Mouse (Mus musculus) erythroblast, adult 5-6 weeks (primary cell): ENCODE results near the gene Spata1. TPM values are rescaled to one million over a fixed set of nuclear protein-coding genes. Genes with fewer than 3 reads are reported as not detected.

Experiments
- ATAC-seq: replicated peaks from 2 replicates; pipeline ENCODE4 v1.8.0; 2016; ENCODE audit warnings: moderate number of reproducible peaks, mild to moderate bottlenecking, moderate TSS enrichment, inconsistent platforms; ENCODE audit not compliant: poor library complexity, low FRiP score, severe bottlenecking
- total RNA-seq, 2 experiments: library from RNA; stranded (forward) in 1 of 2; stranded (reverse) in 1 of 2; fragments of 150-400 nt in 1 of 2; fragments of 200-764, 138-1000 nt in 1 of 2; gene quantifications; 2 replicates each; pipeline versions ENCODE4 v1.2.3 to v1.2.4; 2015 to 2017; ENCODE audit warnings: low replicate concordance in 2 of 2

The Spata1 gene
- total RNA-seq, 2 experiments from 2014 or later, result 0.26 to 14.4 TPM

DNA sequence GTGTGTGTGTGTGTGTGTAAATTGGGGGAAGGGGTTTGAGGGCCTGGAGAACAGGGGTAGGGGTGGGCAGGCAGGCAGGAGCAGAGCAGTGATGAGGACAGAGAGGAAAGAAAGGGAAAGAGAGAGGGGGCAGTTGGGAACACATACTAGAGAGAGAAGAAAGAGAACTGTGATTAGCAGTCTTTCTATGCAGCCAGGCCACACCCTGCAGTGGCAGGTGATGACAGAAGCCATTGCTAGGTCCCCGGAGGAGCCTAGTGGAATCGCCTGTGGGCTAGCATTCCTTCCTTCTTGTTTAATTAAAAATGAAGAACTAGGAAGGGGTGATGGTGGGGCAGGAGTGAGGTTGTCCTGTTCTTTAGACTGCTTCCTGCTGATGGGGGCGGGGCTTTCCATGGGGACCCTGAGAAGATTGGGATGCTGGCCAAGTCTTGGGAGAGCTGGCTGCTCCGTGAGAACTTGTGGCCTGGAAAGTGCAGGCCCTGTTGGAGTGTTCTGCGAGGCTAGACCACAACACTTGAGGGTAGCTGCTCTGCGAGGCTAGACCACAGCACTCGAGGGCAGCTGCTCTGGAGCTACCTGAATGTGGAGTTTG is 75.2 kb downstream of the Spata1 start:
- ATAC-seq, result no peak

DNA sequence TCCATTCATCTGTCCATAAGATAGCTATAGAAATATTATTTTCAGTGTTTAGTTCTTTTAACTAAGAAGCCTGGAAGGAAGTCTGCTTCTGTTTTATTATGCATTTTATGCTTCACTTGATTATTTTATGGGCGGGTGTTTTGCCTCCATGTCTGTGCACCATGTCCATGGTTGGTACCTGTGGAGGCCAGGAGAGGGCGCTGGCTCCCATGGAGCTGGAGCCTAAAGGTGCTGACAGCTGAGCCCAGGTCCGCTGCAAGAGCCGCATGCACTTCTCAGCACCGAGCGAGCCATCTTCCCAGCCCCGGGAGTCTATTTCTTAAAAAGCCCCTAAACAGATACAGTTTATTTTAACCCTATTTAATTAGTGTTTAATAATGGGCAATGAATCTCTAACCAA is 75.8 kb downstream of the Spata1 start:
- no peak for ATAC-seq

DNA sequence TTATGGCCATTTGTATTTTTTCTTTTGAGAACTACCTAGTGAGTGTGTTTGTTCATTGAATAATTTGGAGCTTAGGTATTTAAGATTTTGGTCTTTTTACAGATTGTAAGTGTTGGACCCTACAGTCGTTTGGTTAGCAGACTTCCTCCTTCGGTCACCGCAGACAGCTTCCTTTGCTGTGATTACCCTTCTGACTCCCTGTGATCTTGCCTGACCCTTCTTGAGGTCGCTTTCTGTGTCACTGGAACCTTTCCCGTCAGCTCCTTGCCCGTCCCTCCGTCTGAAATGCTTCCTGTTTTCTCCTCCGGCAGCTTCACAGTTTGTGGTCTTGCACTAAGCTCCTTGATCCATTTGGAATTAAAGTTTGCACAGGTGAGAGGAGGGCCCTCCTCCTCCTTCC is 77.8 kb downstream of the Spata1 start:
- no peak for ATAC-seq

DNA sequence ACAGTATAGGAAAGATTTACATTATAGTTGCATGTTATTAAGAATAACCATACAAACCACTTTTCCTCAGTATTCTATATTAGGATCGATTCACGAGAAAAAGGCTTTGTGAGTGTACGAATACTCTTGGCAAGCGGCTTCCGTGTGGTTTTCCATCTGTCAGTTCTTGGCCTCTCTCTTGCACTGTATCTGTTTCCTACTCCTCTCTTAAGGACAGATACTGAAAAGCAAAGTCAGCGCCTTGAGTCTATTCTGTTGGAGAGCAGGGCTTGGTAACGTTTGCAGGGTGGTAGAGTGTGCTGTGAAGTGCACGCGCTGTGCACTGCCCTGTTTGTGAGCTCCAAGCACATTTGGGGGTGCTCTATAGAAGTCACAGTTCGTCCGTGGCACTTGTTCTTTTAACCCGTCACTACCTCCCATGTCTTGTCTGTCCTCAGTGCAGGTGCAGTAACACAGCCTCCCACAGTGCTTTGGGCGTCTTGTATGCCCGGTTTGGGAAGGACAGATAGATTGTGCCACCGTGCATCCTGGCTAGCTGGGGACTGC is 79.5 kb downstream of the Spata1 start:
- ATAC-seq, result no peak

DNA sequence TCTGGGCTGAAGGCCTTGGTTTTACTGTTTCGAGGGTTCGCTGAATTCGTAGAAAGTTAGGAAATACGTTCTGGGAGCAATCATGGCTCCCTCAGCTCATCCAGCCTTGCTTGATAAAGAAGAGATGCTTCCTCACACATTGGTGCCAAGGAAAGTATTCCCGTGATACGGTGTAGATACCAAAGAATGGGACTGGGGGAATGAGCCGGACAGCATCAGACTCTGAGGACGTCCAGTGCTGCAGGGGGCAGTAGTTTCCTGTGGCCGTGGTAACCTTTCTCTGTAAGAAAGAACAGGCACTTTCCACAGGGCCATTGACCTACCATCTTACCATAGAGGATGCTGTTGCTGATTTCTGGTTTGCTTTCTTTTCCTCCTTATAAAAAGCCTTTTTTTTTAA is 80.0 kb downstream of the Spata1 start:
- ATAC-seq, result no peak

DNA sequence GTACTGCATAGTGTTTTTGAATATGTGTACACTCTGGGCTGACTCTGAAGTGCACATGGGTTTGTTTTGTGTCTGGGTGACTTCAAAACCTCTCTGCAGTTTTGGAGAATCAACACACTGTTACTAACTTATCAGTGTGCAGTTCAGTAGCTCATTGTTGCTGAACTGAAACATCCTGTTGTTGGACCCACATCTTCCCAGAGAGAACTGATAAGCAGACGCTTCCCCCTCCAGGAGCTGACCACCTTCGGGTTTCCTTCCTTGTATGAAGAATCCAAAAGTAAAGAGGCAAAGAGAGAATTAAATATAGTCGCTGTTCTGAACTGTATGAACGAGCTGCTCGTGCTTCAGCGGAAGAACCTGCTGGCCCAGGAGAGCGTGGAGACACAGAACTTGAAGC is 80.7 kb downstream of the Spata1 start:
- no peak for ATAC-seq

DNA sequence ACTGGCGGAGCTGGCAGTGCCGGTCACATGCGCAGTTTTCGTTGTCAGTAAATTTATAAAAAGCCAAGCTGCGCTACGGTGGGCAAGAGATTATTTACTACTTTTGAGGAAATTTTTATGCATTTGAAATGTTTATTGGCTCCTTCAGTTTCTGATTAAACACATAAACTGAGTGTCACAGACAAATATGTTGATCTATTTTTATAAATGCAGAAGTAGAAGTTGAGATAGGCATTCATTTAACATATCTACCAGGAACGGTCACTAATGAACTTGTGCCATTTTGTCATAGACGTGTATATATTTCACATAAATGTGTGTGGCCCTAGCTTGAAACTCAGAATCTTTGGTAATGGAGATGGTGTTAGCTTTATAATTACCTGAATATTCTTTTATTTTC is 81.7 kb downstream of the Spata1 start:
- no peak for ATAC-seq

DNA sequence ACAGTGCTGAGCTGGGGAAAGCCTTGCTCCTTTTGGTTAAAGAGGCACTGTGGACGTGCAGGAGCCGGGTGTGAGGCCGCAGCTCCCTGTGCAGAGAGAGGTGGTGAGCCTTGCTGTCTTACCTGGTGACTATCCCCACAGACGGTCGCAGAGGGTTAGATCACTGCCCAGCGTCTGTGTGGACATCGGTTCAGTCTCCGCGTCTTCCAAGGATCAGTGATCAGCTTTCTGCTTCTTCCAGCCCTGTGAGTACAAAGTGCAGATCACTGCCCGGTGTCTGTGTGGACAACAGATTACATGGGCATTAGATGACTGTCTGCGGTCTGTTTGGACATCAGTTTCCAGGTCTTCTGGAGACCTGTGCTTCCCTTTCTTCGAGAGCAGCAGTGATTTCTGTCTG is 85.0 kb downstream of the Spata1 start:
- no peak for ATAC-seq

DNA sequence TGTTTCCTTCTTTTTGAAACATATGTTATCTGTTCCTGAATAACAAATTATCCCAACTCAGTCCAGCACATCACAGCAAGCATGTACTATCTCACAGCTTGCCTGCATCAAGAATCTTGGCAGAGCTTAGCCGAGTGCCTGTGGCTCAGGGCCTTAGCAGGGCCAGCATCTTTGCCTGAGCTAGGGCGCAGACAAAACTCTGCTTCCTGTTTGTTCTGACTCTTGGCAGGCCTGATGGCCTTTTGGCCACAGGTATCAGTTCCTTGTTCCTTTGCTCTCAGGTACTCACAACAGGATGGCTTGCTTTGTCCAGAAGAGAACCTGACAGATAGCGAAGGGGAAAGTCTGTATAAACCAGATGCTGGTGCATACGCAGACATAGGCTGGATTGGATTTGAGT is 85.6 kb downstream of the Spata1 start:
- no peak for ATAC-seq

DNA sequence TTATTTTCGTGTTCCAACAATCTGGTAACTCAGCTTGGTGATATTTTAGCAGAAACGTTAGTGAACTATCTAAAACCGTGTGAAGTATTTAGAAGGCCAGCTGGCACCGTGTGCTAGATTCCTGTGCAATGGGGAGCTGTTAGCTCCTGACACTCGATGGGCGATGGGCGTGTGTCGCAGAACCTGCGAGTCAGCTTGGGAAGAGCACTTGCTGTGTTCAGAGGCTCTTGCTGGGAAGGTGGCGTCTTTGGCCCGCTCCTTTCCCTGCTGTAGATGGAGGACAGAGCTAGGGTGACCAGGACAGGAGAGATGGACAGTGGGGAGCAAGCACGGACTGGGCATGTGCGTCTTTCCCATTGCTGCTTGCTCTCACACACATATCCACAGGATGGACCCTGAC is 86.5 kb downstream of the Spata1 start:
- ATAC-seq, result no peak

DNA sequence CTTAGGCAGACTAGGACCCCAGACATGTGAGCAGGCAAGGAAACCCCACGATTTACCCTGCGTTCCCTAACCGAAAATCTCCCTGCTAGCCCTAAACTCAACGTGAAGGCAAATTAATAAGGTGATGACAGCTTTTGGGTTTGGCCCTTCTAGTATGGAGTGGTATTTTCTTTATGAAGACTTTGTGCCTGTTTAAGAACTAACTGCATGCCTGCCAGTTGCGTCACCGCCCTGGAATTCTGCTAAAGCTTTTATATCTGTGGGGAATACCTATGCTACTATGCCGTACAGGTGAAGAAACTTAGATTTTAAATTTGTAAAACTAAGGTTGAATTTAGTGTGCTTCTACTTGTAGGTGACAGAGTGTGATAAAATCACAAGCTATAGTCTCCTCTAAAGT is 87.1 kb downstream of the Spata1 start:
- ATAC-seq, result no peak

DNA sequence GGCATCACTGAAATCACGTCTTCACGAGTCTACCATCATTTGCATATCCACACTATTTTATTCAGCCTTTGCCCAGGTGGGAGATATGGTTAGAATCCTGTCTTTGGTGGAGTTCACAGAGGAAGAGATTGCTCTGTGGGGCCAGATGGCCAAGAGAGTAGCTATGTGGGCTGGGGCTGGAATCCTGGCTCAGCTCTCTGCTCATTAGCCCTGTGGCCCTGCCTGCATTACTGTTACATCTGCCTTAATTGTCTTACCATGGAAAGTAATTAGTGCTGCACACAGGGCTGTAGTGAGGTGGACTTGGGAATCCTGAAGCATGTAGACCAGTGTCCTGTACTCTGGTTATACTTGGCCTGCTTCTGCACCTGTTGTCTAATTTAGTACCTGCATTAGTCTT is 87.5 kb downstream of the Spata1 start:
- ATAC-seq, result no peak

DNA sequence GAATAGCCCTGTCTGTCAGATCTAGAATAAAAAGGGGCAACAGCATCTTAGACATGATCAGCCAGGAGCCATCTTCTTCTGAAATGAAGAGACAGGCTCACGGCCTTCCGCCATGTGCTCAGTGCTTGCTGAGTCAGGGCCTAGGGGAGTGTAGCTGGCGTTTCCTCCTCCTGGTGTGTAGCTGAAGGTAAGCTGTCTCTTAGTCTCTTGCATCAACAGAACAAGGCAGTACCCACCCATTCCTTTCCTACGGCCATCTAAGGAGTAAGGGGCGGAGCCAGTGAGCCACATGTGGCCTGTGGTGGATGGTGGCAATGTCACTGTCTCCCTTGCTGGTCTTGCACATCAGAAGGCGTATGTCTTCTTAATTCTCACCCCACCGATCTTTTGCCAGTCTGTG is 89.4 kb downstream of the Spata1 start:
- no peak for ATAC-seq

Other genes with a start within 250 kb of the Spata1 start
- 13.2 and 15.0 TPM in 2 replicates for gene Ssx2ip, start 95.1 kb downstream of the Spata1 start, total RNA-seq (2015; ENCODE audit: low replicate concordance)
- gene Ssx2ip, start 95.1 kb downstream of the Spata1 start, total RNA-seq (2017; ENCODE audit: low replicate concordance), result 25.0 and 37.5 TPM in 2 replicates
- gene Ctbs, start 50.0 kb downstream of the Spata1 start, total RNA-seq (2015; ENCODE audit: low replicate concordance), result 6.5 and 9.6 TPM in 2 replicates
- 2.9 and 4.6 TPM in 2 replicates for gene Ctbs, start 50.0 kb downstream of the Spata1 start, total RNA-seq (2017; ENCODE audit: low replicate concordance)
- 98.0 and 101 TPM in 2 replicates for gene Gng5, start 54 bp upstream of the Spata1 start, total RNA-seq (2015; ENCODE audit: low replicate concordance)
- gene Gng5, start 54 bp upstream of the Spata1 start, total RNA-seq (2017; ENCODE audit: low replicate concordance), result 56.7 and 69.8 TPM in 2 replicates
- 18.4 and 34.9 TPM in 2 replicates for gene Rpf1, start 21.7 kb upstream of the Spata1 start, total RNA-seq (2015; ENCODE audit: low replicate concordance)
- gene Rpf1, start 21.7 kb upstream of the Spata1 start, total RNA-seq (2017; ENCODE audit: low replicate concordance), result 46.6 and 47.1 TPM in 2 replicates
- gene Uox, start 70.7 kb upstream of the Spata1 start, total RNA-seq (2015; ENCODE audit: low replicate concordance), result not detected in 2 replicates
- gene Uox, start 70.7 kb upstream of the Spata1 start, total RNA-seq (2017; ENCODE audit: low replicate concordance), result 0.14 TPM in 1 of 2 replicates, not detected in the other
- not detected in 2 replicates for gene Dnase2b, start 115.8 kb upstream of the Spata1 start, total RNA-seq (2015; ENCODE audit: low replicate concordance)
- not detected in 2 replicates for gene Dnase2b, start 115.8 kb upstream of the Spata1 start, total RNA-seq (2017; ENCODE audit: low replicate concordance)
- not detected in 2 replicates for gene 4930503B20Rik, start 151.6 kb upstream of the Spata1 start, total RNA-seq (2015; ENCODE audit: low replicate concordance)
- not detected in 2 replicates for gene 4930503B20Rik, start 151.6 kb upstream of the Spata1 start, total RNA-seq (2017; ENCODE audit: low replicate concordance)
- not detected in 2 replicates for gene Samd13, start 185.8 kb upstream of the Spata1 start, total RNA-seq (2015; ENCODE audit: low replicate concordance)
- gene Samd13, start 185.8 kb upstream of the Spata1 start, total RNA-seq (2017; ENCODE audit: low replicate concordance), result 0.60 and 0.84 TPM in 2 replicates